Mouse (Mus musculus) v-Abl transformed pro-B cells (cell line): ENCODE results near the gene Lpcat2.

Source experiments
- in situ Hi-C, 2 experiments: fragments of 400-800 bp; cut with MboI; formaldehyde crosslinking; loops; one replicate each; pipeline ENCODE4 v1.15.1; 2025; ENCODE audit not compliant: unreplicated experiment in 2 of 2

Lpcat2 gene

GRCm38 (mm10) chr8:92855171-92855894 lies at the start of gene Lpcat2:
Lpcat2 (plus strand) TSS chr8:92855339.
- in situ Hi-C loops = no loop called here

GRCm38 (mm10) chr8:92812773-92813172 lies 42.4 kb upstream of the Lpcat2 start:
- in situ Hi-C loops = no loop called here

DNA sequence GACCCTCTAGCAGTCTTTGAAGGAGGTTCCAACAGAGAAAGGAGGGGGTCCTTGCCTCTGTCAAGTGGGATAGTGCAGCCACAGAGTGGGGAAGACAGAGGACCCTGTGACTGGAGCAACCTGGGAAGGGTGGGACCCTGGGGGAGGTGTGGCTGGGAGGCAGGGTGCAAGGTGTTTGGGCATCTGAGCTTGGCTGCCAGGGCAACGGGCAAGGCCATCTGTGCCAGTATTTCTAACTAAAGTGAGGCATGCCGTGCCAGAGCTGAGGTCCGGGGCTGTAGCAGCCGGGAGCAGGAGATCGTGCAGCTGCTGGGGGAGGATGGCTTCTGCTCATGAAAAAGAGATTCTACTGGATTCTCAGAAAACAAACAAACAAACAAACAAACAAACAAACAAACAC lies 39.5 kb upstream of the Lpcat2 start:
- in situ Hi-C loops = no loop called here

DNA sequence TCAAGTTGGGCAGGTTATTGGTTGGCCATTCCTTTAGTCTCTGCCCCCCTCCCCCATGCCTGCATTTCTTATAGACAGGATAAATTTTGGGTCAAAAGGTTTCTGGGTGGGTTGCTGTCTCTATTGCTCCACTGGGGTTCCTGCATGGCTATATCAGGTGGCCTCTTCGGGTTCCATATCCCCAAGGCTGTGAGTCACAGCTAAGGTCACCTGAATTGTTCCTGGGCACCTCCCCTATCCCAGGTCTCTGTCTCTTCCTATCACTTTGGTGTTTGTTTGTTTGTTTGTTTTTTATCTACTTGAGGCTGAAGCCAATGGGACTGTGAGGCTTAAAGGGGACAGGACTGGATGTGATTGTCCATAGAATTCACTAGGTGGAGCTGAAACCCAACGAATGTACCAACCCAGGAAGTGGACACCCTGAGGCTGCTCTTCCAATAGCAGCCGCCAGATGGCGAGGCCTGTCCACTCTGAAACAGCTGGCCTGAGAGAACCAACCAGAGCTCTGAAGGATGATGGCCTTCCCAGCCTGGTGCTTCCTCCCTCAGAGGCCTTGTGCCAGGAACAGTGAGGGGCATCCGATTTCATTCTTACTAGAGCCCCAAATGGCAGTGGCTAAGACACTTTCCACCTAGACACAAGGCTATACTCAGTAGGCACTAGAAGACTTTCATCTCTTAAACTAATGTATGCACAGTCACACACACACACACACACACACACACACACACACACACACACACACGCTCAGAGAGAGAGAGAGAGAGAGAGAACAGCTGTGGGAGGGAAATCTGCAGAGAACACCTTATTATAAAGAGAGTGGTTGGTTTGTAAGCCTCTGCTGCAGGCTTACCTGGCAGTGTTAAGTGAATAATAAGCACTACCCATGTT lies 37.0 kb upstream of the Lpcat2 start:
- in situ Hi-C loops = no loop called here

GRCm38 (mm10) chr8:92821151-92821550 lies 34.0 kb upstream of the Lpcat2 start:
- in situ Hi-C loops = no loop called here

DNA sequence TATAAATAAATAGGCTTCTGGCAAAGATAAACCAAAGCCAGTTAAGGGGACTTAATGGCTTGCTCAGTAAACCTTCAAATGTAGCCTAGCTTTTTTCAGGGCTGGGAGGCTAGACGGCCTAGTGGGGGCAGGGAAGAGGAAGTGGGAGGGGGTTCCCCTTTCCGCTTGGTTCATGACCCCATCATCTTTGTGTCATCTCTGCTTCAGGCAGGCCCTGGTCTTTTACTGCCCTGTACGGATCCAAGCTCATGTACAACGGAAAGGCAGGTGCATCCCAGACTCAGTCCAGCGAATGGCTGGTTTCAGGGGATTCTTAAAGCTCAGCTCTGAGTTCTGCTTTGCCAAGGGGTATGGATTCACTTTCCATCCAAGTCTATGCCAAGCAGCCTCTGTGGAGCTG lies 32.8 kb upstream of the Lpcat2 start:
- in situ Hi-C loops = no loop called here

DNA sequence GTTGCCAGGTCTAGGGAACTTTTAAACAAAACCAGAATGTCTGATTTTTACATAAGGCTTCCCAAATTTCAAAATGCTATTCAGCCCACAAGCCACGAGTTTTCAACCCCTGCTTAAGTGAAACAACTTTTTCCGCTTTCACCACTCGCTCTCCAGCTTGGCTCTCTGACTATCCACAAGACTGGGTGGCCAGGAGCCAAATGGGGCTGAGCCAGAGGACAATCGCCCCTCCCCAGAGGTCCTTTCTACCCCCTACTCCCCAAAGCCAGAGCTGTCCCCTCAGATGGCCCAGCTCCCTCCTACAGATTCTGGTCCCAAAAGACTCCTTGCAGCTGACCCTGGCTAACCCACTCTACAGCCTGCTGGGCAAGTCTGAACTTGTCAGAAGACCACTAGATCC lies 29.1 kb upstream of the Lpcat2 start:
- in situ Hi-C loops = no loop called here

- in situ Hi-C loops = no loop called here
These were observed 27.7 kb upstream of the Lpcat2 start, which contains the start of gene Mmp2 for GRCm38 (mm10) chr8:92827243-92828034. Mmp2 (plus strand) TSS chr8:92827291.

GRCm38 (mm10) chr8:92828251-92828743 lies 26.8 kb upstream of the Lpcat2 start:
- in situ Hi-C loops = no loop called here

GRCm38 (mm10) chr8:92834065-92834731 lies 20.9 kb upstream of the Lpcat2 start:
- in situ Hi-C loops = no loop called here

GRCm38 (mm10) chr8:92834786-92835500 lies 20.2 kb upstream of the Lpcat2 start:
- in situ Hi-C loops = no loop called here

DNA sequence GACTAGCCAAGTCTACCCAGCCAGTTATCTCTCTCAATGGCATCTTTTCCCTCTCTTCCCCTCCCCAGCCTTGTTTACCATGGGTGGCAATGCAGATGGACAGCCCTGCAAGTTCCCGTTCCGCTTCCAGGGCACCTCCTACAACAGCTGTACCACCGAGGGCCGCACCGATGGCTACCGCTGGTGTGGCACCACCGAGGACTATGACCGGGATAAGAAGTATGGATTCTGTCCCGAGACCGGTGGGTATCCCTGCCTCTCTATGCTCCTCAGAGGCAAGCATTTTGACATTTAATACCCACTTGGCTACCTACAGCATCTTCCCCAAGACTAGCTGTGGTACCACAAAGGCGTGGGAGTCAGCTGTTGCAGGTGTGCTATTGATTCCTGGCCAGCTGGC lies 19.2 kb upstream of the Lpcat2 start:
- in situ Hi-C loops = no loop called here

- in situ Hi-C loops = no loop called here
These were observed 16.5 kb upstream of the Lpcat2 start for GRCm38 (mm10) chr8:92838616-92839015.

- in situ Hi-C loops = no loop called here
These were observed 16.0 kb upstream of the Lpcat2 start for GRCm38 (mm10) chr8:92839161-92839560.

GRCm38 (mm10) chr8:92839876-92840275 lies 15.3 kb upstream of the Lpcat2 start:
- in situ Hi-C loops = no loop called here

DNA sequence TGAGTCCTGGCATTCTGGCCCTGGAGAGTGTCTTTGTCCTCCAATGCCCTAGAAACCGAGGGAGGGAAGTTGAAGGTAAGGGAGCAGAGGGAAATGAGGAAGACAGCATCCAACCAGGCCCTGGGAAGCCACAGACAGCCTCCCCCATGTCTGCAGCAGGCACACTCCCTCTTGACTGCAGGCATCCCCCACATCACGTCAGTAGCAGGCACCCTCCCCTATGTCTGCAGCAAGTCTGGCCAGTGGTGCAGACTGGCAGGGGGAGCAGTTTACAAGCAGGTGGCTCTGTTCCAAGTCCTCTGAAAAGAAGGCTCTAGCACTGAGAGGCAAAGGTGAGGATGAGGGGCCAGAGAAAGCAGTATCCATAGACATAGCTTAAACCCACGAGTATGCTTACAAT lies 8.5 kb upstream of the Lpcat2 start:
- in situ Hi-C loops = no loop called here

GRCm38 (mm10) chr8:92847299-92847698 lies 7.8 kb upstream of the Lpcat2 start:
- in situ Hi-C loops = no loop called here

GRCm38 (mm10) chr8:92849261-92849660 lies 5.9 kb upstream of the Lpcat2 start:
- in situ Hi-C loops = no loop called here

- in situ Hi-C loops = no loop called here
These were observed 4.9 kb upstream of the Lpcat2 start for GRCm38 (mm10) chr8:92850239-92850638.

GRCm38 (mm10) chr8:92851381-92851780 lies 3.8 kb upstream of the Lpcat2 start:
- in situ Hi-C loops = no loop called here
